Mouse (Mus musculus) heart, adult 18-20 months (tissue): ENCODE results near the gene Ahnak. TPM values are rescaled to one million over a fixed set of nuclear protein-coding genes. Genes with fewer than 3 reads are reported as not detected.

Experiments used
- DNase-seq, 2 experiments: peaks; one replicate each; pipeline ENCODE4 v3.0.0; 2021 to 2022; ENCODE audit warnings: mixed read lengths in 1 of 2
- total RNA-seq, 2 experiments: library from RNA; stranded (reverse); gene quantifications; 2 replicates each; pipeline ENCODE4 v1.2.3; 2021

The Ahnak gene
- total RNA-seq, 2 experiments from 2014 or later, result 341 to 356 TPM

- no peak for DNase-seq
Measured at GRCm38 (mm10) chr19:9065621-9066561, 76.8 kb downstream of the Ahnak start.

GRCm38 (mm10) chr19:9067292-9067691, 78.2 kb downstream of the Ahnak start:
- DNase-seq, result no peak

DNA sequence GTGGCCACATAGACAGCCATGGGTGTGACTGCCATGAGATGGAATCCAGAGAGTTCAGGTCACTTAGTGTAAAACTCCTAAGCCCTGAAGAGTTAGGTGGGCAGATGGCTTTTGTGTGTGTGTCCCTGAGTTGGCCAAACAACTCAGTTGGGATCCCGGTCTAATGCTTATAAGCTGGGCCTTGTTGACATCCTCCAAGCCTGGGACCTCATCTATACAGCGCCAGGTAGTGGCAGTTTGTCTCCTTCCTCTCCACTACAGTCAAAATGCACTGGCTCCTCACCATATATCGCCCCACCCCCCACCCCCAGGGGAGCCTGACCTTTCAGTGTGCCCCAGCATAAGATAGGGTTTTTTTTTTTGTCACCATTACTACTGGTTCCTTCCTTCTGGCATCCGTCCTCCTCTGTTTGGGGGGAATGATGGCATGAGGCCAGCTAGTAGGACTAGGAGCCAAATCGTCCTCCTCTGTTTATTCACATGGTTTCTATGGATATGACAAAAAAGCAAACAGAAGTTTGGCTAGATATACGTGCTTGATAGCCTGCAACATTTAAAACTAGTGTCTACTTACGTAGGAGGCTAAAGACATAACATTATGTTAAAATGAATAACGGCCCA, 80.7 kb downstream of the Ahnak start:
- DNase-seq, result peak; percentile 57 to 61

GRCm38 (mm10) chr19:9070316-9070715, 81.2 kb downstream of the Ahnak start:
- no peak for DNase-seq

- peak; percentile 83 to 94 for DNase-seq
Measured at GRCm38 (mm10) chr19:9071456-9072156, 82.5 kb downstream of the Ahnak start.

- DNase-seq, result no peak
Measured at GRCm38 (mm10) chr19:9072157-9072530, 83.1 kb downstream of the Ahnak start.

DNA sequence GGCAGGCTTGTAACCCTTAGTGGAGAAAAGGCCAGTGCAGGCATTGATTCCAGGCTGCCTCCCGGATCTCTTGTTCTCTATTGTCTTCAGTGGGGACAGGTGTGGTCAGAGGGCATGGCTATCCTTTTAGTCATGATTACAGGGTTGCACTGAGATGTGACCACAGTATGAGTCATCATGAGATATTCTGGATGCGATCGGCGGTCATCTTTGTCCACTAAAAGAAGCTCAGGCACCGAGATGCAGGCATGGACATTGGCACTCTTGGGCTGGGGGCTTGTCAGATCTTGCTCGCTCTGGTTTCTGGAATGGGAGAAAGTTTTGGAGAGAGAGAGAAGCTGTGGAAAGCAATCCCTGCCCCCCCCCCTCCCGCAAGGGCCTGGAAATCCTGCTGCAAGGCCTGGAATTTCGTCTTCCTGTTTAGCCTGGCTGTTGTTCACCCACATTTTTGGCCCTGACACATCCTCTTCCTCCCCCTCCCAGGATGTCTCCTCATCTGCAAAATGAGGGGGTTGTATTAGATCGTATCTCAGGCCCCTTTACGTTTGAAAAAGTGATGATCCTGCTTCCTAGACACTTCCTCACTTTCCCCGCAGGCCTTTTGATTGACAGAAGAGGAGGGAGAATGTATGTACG, 84.8 kb downstream of the Ahnak start:
- DNase-seq, result peak; percentile 67 to 79

DNA sequence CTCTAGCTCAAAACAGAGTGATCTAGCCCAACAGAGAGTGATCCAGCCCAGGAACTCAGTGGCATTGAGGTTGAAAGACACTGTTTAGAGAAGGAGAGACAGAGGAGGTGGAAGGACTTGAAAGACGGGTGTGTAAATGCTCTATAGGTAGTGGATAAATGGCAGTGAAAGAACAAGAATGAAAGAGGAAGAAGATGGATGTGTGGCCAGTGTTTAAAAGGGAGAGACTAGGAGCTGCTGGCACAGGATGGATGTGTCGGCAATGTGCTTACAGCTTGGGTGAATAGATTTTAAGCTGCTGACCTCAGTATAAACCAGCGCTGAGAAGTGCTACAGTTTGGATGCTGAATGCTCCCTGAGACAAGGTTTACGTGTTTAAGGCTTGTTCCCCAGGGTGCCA, 85.3 kb downstream of the Ahnak start:
- DNase-seq, result no peak

GRCm38 (mm10) chr19:9075558-9075957, 86.5 kb downstream of the Ahnak start:
- DNase-seq, result no peak

- no peak for DNase-seq
Measured at GRCm38 (mm10) chr19:9076035-9076434, 87.0 kb downstream of the Ahnak start.

DNA sequence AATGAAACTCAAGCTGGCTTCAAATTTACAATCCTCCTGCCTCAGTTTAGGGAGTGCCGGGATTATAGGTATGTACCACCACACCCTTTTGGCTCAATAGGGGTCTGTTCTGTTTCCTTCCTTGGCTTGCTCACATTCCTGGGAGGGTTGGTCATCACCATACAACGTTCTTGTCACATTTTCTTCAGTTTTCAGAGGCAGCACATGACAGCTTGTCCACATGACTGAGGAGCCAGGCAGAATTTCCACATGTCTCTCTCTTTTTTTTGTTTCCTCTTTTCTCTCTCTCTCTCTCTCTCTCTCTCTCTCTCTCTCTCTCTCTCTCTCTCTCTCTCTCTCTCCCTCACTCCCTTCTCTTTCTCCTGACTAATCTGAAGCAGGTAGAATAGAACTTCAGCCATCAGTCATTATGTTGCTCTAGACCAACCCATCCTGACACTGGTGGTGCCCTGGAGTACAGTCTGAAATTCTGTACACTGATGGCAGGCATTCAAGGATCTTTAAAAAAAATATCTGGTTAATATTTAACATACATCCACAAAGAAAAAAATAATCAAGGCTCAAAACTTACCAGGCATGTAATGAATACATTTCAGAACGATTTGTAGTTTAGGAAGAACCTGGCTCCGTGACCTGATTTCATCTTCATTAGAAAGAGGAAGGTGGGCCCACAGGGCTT, 88.0 kb downstream of the Ahnak start:
- no peak for DNase-seq

DNA sequence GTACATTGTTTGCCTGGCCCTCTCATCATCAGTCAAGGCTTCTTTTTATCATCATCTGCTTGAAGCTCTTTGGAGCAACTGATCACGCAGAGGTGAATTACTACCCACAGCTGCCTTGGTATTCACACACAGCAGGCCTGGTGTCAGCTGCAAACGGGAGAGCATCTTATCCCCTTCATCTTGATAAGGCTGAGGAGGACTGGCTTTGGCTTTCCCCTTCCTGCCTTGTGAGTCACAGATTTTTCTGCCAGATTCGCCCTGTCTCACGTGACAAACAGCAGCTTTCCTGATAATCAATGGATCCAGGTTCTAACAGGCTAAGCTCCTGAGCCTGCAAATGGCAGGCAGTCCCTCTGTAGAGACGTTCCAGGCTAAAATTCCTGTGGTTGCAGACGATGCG, 90.8 kb downstream of the Ahnak start:
- no peak for DNase-seq

GRCm38 (mm10) chr19:9081311-9082190, 92.5 kb downstream of the Ahnak start:
- DNase-seq, result no peak

DNA sequence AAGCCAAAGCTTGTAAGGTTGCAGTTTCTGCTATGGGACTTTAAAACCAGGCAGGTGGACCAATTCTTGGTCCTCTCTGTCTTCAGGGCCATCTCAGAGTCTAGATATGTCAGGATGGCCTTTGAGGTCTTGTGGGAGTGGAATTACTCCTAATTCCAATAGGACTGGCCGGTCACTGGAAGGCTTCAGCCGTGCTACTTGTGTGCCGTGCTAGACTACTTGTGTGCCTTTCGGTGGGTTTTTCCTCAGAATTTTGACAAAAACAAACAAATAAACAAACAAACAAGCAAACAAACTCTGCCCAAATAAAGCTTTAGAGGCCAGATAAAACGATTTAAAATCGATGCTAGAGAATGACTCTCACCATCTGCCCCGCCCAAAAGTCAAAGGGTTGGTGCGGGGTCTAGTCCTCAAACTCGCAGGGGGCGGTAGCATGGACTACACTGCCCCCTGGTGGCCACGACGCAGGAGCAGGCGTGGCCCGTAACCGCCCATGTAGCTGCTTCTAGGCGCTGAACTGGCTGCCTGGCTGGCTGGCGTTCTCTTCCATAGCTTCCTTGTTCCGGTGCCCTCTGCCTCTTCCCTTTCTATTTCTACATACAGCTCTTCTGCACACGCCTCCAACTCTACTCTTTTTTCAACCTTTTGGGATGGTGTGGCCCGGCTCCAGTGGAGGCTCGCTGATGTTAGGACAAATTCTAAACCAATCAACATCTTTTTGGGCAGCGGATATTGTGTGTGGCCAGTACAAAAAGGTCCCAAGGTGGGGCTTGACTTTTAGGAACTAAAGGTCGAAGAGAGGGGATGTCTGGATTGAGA, 93.3 kb downstream of the Ahnak start:
- DNase-seq, result peak; percentile 89 to 90

DNA sequence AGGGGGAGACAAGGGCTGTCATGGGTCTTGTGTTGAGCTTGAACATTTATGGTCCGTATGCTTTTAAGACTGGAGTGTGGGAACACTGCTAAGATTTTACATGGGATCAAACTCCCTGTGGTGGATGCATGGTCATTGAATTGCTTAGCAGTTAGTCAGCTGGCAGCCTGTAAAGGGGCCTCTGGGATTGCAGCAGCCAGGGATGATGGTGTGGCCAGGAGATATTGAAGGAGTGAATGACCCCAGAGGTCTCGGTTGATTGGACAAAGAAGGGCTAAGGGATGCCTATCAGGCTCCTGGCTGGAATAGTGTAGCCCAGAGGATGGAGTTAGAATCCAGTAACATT, 93.9 kb downstream of the Ahnak start:
- no peak for DNase-seq

- peak in 1 of 2 experiments; percentile 47 for DNase-seq
Measured at GRCm38 (mm10) chr19:9083892-9084291, 94.8 kb downstream of the Ahnak start.

GRCm38 (mm10) chr19:9087821-9088220, 98.7 kb downstream of the Ahnak start, which contains the start of gene Scgb1a1:
Gene Scgb1a1, minus strand, starts transcription at chr19:9087958.
- DNase-seq, result no peak

DNA sequence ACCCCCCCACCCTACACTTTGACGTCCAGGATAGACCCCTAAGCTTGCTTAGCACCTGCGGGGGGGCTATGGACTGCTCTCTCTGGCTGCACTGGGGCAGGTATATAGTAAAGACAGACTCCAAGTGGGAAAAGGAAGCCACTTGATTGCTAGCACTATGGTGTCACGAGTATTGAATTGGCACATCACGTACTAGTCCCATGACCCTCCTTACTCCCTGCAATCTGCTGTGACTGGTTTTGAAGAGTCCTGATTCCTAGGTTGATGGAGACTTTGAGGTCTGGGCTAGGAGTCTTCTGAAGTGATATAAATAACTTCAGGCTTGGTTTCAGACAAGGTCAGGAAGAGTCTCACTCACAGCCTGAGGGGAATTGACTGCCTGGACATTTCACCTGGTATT, 101.1 kb downstream of the Ahnak start:
- no peak for DNase-seq

DNA sequence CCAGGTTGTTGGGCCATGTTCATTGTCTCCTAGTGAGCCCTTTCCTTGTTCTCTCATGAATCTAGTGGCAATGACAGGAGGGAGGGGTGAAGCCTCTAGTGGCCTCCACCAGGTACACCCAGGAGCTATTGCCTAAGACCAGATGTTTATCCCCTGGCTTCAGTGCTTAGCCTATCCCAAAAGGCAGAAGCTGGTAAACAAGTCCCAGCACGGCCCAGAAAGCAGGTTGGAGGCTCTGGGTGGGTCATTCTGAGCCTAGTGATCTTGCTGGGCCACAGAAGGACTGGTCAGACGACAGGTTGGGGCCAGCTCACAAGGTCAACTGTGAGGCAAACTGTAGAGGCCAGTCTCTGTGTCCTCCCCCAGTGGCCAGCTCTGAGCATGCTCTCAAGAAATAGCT, 101.6 kb downstream of the Ahnak start:
- DNase-seq, result no peak

GRCm38 (mm10) chr19:9095111-9095510, 106.0 kb downstream of the Ahnak start:
- DNase-seq, result no peak
